Mouse (Mus musculus) heart, embryonic 14.5 days (tissue): ENCODE results near the gene Rtbdn. TPM values are rescaled to one million over a fixed set of nuclear protein-coding genes. Genes with fewer than 3 reads are reported as not detected.

Experiments used
- ATAC-seq: fragments of 200-750 bp; cut with Nextera tagmentation; 2 replicates; pipeline ENCODE4 v1.8.0; 2017; ENCODE audit warnings: low read depth, moderate TSS enrichment; ENCODE audit not compliant: insufficient number of reproducible peaks, insufficient read depth, low FRiP score
- H3K27ac ChIP-seq, 2 experiments: fragments of 200-500 bp in 1 of 2; fragments of 300-500 bp in 1 of 2; sonication (generic) in 1 of 2; replicated peaks in 1 of 2; 2 replicates each; pipeline ENCODE4 v1.5.1; 2012 to 2014; ENCODE audit warnings: low read depth in 2 of 2, low read length in 2 of 2, control low read depth in 1 of 2, mild to moderate bottlenecking in 1 of 2, mixed read lengths in 1 of 2; ENCODE audit not compliant: control insufficient read depth in 1 of 2, insufficient read depth in 1 of 2
- H3K27me3 ChIP-seq: fragments of 300-500 bp; sonication (generic); 2 replicates; pipeline ENCODE4 v1.6.1; 2014; ENCODE audit warnings: mild to moderate bottlenecking, low read length, control low read depth; ENCODE audit not compliant: control insufficient read depth, insufficient read depth
- H3K36me3 ChIP-seq: fragments of 300-500 bp; sonication (generic); 2 replicates; pipeline ENCODE4 v1.6.1; 2014; ENCODE audit warnings: mild to moderate bottlenecking, control low read depth, low read length, mixed read lengths; ENCODE audit not compliant: control insufficient read depth, insufficient read depth
- H3K4me1 ChIP-seq, 2 experiments: fragments of 200-500 bp in 1 of 2; fragments of 300-500 bp in 1 of 2; sonication (generic) in 1 of 2; 2 replicates each; pipeline ENCODE4 v1.6.1; 2012 to 2014; ENCODE audit warnings: low read length in 2 of 2, control low read depth in 1 of 2, mixed read lengths in 1 of 2; ENCODE audit not compliant: control insufficient read depth in 2 of 2, insufficient read depth in 2 of 2
- H3K4me2 ChIP-seq: fragments of 300-500 bp; sonication (generic); 2 replicates; pipeline ENCODE4 v1.6.1; 2014; ENCODE audit warnings: mild to moderate bottlenecking, low read length
- H3K4me3 ChIP-seq, 2 experiments: fragments of 200-500 bp in 1 of 2; fragments of 300-500 bp in 1 of 2; sonication (generic) in 1 of 2; 2 replicates each; pipeline ENCODE4 v1.5.1; 2012 to 2014; ENCODE audit warnings: low read length in 2 of 2, mild to moderate bottlenecking in 2 of 2, control low read depth in 1 of 2, low read depth in 1 of 2, moderate library complexity in 1 of 2; ENCODE audit not compliant: control insufficient read depth in 1 of 2, insufficient read depth in 1 of 2
- H3K9ac ChIP-seq: fragments of 300-500 bp; sonication (generic); 2 replicates; pipeline ENCODE4 v1.6.1; 2014; ENCODE audit warnings: mild to moderate bottlenecking, low read length
- H3K9me3 ChIP-seq: fragments of 300-500 bp; sonication (generic); 2 replicates; pipeline ENCODE4 v1.6.1; 2016; ENCODE audit warnings: low read length, control low read depth; ENCODE audit not compliant: control insufficient read depth
- WGBS: fragments of 180-500 bp; shearing (Covaris S2); extraction: QIAGEN DNeasy Blood & Tissue Kit; methylation state at CpG from one replicate; pipeline ENCODE4 v1.1.7; 2014; 5-methylcytosine and 5-hydroxymethylcytosine counted together
- polyA plus RNA-seq: library from polyadenylated mRNA; unstranded; fragments of >200 nt; fragmentation: Nextera tagmentation; extraction: Ambion mirVana; gene quantifications from 2 replicates; pipeline ENCODE4 v1.2.1, GENCODE M21; 2014

The Rtbdn gene
- polyA plus RNA-seq, result 0.12 TPM in 1 of 2 replicates, not detected in the other

DNA sequence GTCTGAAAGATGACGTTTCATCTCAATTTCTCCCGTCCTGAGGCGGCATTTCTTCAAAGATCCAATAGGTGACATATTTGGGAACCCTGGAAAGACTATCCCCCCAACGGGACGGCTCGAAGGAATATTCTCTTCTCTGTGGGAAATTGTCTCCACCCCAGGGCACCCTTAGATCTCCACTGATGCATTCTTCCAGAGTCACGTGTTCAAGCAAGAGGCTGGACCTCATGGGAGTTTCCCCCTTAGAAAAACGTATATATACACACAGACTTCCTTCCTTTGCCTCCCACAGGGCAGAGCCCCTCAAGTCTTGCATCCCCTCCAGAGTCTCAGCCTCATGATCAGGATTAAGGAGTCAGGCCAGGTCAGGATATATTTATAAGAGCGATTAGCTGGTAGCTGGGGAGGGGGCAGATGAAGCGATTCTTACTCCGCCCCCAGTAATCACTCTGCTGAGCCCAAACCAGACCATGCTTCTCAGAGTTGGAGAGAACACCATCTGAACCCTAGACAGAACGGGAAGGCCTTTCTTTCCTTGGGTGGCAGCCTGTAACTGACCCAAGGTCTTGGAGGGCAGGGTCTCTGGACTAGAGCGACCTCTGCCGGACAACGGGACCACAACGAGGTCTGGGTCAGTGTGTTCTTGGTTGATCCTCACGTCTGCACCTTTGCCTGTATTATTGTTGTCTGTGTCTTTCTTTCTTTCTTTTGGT is at the start of gene Rtbdn:
Rtbdn (plus strand) TSS at position 464 of the 713 bp plus-strand sequence.
- WGBS, result 12% methylated on average over 17 of the region's 17 CpGs
- H3K36me3 ChIP-seq, result no peaks in the 10 kb centered on the region
- H3K4me1 ChIP-seq, result peaks cover 0 to 8% of the 10 kb centered on the region in 2 experiments; a peak in 1 of 4 replicates
- no peak within 1 kb of the TSS for H3K9ac ChIP-seq
- peaks cover 82% of the 10 kb centered on the region for H3K27me3 ChIP-seq
- H3K4me2 ChIP-seq, result peak within 1 kb of the TSS; percentile 64
- no peak within 1 kb of the TSS for H3K27ac ChIP-seq
- ATAC-seq, result no peak
- peak within 1 kb of the TSS; percentile 8 to 39; a peak in 3 of 4 replicates for H3K4me3 ChIP-seq
- H3K9me3 ChIP-seq, result no peaks in the 10 kb centered on the region

DNA sequence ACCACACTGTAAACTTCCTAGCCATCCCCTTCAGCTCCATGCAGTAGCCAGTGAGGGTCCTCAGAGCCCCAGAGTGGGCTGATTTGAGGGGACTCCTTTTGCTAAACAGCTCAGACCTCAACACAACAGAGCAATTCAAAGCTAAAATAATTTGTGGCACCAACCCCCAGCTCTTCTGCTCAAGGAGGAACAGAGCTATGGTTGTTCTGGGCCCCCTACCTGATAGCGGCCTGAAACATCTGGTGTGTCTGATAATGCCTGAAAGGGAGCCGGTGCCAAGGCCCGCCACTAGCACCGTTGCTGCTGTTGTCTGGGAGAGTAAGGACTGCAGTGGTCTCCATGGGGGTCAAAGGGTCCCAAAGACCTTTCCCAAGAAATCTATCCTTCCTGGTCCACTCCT is 45.7 kb upstream of the Rtbdn start:
- ATAC-seq, result no peak
- H3K27me3 ChIP-seq, result peaks cover 13% of the 10 kb centered on the region
- no peaks in the 10 kb centered on the region for H3K36me3 ChIP-seq
- no peak overlapping the region for H3K27ac ChIP-seq
- H3K4me3 ChIP-seq, result no peak overlapping the region
- 28% methylated on average over 4 of the region's 4 CpGs for WGBS
- H3K4me1 ChIP-seq, result peaks cover 0 to 4% of the 10 kb centered on the region in 2 experiments; a peak in 1 of 4 replicates
- no peaks in the 10 kb centered on the region for H3K9me3 ChIP-seq
- H3K4me2 ChIP-seq, result no peak overlapping the region
- H3K9ac ChIP-seq, result no peak overlapping the region

DNA sequence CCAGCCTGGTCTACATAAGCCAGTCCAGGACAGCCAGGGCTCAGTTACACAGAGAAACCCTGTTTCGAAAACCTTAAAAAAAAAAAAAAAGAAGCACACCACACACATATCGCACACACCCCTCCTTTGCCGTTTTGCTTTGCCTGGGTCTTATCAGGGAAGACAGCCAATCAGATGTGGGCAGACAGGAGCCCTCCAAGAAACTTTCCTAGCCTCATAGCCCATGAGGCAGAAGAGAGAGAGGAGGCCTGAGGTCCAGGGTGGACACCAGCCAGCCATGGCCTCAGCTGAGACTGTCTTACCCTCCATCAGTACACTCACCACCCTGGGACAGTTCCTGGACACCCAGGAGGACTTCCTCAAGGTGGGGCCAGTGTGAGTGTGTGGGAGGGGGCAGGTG is 45.0 kb upstream of the Rtbdn start, which contains the start of gene Klf1:
Klf1 (plus strand) TSS at position 177 of the 400 bp plus-strand sequence.
- WGBS, result 44% methylated on average over 3 of the region's 3 CpGs
- Histone ChIP-seq H3K36me3 (no peaks in the 10 kb centered on the region), H3K9me3 (no peaks in the 10 kb centered on the region), H3K27ac (no peak within 1 kb of the TSS), H3K4me2 (peak within 1 kb of the TSS; percentile 99), H3K9ac (peak within 1 kb of the TSS; percentile 79), H3K27me3 (peaks cover 13% of the 10 kb centered on the region), H3K4me1 (peaks cover 0 to 4% of the 10 kb centered on the region in 2 experiments; a peak in 1 of 4 replicates), H3K4me3 (peak within 1 kb of the TSS; percentile 58 to 71)
- no peak; the same call in 1 of the 2 replicates for ATAC-seq

DNA sequence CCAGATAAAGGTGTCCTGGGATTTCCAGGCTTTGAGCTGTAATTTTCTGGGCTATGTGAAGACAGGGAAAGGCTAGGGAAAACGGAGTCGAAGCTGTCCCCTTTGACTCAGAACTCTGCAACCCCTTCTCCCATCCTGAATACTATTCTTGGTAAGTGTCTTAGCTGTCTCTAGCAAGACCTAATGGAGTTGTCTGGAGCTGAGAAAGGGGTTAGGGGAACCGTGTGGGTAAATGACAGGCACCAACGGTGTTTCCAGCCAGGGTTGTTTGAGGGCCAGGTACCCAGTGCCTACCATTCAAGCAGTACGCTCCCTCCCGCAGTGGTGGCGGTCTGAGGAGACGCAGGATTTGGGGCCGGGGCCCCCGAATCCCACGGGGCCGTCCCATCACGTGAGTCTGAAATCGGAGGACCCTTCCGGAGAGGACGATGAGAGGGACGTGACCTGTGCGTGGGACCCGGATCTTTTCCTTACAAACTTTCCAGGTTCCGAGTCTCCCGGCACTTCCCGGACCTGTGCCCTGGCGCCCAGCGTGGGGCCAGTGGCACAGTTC is 44.3 kb upstream of the Rtbdn start:
- Histone ChIP-seq H3K27ac (no peak overlapping the region), H3K4me1 (peaks cover 0 to 4% of the 10 kb centered on the region in 2 experiments; a peak in 1 of 4 replicates), H3K4me2 (peak overlapping the region; percentile 99), H3K9me3 (no peaks in the 10 kb centered on the region), H3K4me3 (peak overlapping the region; percentile 58 to 71), H3K27me3 (peaks cover 13% of the 10 kb centered on the region), H3K36me3 (no peaks in the 10 kb centered on the region), H3K9ac (peak overlapping the region; percentile 79)
- ATAC-seq, result no peak; the same call in 1 of the 2 replicates
- WGBS, result 5% methylated on average over 24 of the region's 24 CpGs

DNA sequence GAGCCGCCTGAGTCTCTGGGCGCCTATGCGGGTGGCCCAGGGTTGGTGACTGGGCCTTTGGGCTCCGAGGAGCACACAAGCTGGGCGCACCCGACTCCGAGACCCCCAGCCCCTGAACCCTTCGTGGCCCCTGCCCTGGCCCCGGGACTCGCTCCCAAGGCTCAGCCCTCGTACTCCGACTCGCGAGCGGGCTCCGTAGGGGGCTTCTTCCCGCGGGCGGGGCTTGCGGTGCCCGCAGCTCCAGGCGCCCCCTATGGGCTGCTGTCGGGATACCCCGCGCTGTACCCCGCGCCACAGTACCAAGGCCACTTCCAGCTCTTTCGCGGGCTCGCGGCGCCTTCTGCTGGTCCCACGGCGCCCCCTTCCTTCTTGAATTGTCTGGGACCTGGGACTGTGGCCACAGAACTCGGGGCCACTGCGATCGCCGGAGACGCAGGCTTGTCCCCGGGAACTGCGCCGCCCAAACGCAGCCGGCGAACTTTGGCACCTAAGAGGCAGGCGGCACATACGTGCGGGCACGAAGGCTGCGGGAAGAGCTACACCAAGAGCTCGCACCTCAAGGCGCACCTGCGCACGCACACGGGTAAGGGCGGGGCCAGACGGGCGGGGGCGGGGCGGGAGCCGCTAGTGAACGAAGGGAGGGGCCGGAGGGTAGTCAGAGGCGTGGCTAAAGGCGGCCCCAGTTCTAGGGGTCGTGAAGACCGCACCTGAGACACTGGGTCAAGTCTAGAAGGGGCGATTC is 43.7 kb upstream of the Rtbdn start:
- Histone ChIP-seq H3K36me3 (no peaks in the 10 kb centered on the region), H3K9me3 (no peaks in the 10 kb centered on the region), H3K4me2 (peak overlapping the region; percentile 99), H3K27ac (no peak overlapping the region), H3K4me1 (peaks cover 0 to 5% of the 10 kb centered on the region in 2 experiments; a peak in 1 of 4 replicates), H3K27me3 (peaks cover 13% of the 10 kb centered on the region), H3K4me3 (peak overlapping the region; percentile 58 to 71), H3K9ac (peak overlapping the region; percentile 79)
- ATAC-seq, result peak; percentile 78
- WGBS, result under 1% methylated on average over 65 of the region's 68 CpGs

DNA sequence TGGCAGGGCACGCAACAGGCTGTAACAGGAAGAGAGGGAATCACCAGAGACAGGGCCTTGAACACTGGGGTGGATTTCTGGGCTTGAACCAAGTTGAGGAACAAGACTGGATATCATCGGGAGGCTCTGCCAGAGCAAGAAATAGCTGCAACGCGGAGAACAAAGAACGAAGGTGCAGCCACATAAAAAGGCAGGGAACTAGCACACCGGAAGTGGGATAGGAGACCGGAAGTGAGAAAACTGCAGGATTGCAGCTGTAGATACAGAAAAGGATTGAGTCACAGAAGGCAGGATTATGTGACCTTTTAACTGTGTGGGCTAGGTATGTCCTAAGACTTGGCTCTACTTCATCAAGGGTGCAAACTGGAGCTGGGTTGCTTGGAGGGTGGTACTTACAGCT is 42.4 kb upstream of the Rtbdn start:
- Histone ChIP-seq H3K4me1 (peaks cover 5 to 7% of the 10 kb centered on the region in 2 experiments; a peak in 2 of 4 replicates), H3K9me3 (no peaks in the 10 kb centered on the region), H3K27ac (no peak overlapping the region), H3K4me3 (no peak overlapping the region), H3K4me2 (no peak overlapping the region), H3K36me3 (no peaks in the 10 kb centered on the region), H3K27me3 (peaks cover 17% of the 10 kb centered on the region), H3K9ac (no peak overlapping the region)
- ATAC-seq, result no peak
- WGBS, result 87% methylated on average over 7 of the region's 7 CpGs

DNA sequence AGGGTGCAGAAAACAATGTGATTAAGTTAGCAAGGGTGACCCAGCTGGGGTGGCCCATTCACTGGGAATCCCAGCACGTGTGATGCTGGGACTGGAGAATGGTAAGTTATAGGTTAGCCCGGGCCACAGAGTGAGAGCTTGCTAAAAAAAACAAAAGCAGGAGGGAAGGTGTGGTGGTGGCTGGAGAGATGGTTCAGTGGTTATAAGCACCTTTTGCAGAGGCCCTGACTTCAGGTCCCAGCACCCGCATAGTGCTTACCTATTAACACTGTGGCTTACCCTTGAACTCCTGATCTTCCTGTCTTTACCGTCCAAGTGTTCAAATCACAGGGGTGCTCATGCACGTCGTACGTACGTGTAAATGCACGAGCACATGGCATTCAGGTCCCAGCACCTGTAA is 39.8 kb upstream of the Rtbdn start:
- peaks cover 37% of the 10 kb centered on the region for H3K27me3 ChIP-seq
- no peak overlapping the region for H3K4me2 ChIP-seq
- H3K27ac ChIP-seq, result no peak overlapping the region
- H3K4me3 ChIP-seq, result no peak overlapping the region
- no peaks in the 10 kb centered on the region for H3K9me3 ChIP-seq
- H3K36me3 ChIP-seq, result no peaks in the 10 kb centered on the region
- peaks cover 5% of the 10 kb centered on the region in 2 experiments; a peak in 2 of 4 replicates for H3K4me1 ChIP-seq
- WGBS, result 91% methylated on average over 9 of the region's 9 CpGs
- no peak for ATAC-seq
- no peak overlapping the region for H3K9ac ChIP-seq
